ENCODE assay signal across 8 mouse cellular contexts in the genomic region with DNA sequence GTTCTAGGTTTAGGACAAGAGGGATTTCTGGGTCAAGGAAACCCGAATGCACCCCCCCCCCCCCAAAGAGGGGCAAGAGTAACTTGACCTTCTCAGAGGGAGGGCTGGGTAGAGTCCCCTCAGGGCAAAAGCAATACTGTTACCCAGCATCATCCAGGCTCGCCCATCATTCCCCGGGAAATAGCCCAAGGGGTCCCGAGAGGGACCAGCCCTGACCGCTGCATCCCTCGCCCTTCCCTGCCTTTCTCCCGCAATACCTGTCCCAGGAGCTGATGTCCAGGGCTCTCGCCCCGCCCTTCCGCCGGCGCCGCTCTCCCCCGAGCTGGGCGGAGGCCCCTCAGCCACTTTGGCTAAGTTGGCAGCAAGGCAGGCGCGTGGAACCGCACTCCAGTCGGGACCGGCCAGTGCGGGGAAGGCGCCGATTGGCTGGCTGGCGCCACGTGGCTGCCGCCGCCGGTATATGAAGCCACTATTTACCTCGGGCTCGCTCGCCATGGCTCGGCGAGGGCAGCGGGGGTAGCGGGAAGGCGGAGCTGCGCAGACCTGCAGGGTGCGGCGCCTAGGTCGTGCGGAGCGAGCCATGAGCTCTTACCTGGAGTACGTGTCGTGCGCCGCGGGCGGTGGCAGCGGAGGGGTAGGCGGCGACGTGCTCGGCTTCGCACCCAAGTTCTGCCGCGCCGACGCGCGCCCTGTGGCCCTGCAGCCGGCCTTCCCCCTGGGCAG. TPM values are rescaled to one million over a fixed set of nuclear protein-coding genes. Genes with fewer than 3 reads are reported as not detected.
DNase-seq lines count a peak whose midpoint lies in the region; ATAC-seq lines count a peak whose summit lies in the region.

A gene (plus strand): TSS at position 459 of the 723 bp plus-strand sequence.

- H3K4me2 ChIP-seq in lung, embryonic 15.5 days: peak within 1 kb of the TSS; percentile 95
- peak within 1 kb of the TSS; percentile 90 for H3K4me2 ChIP-seq in heart, embryonic 16.5 days (ENCODE audit: low read depth, low read length)
- peak within 1 kb of the TSS; percentile 85 for H3K4me2 ChIP-seq in neural tube, embryonic 11.5 days (ENCODE audit: low read depth)

- peaks cover 14% of the 10 kb centered on the region for H3K4me1 ChIP-seq in lung, embryonic 15.5 days
- H3K4me1 ChIP-seq in brown adipose tissue, adult 24 weeks (ENCODE audit: control insufficient read depth, insufficient read depth, insufficient read length, low read length): no peaks in the 10 kb centered on the region; the same call in 1 of the 2 replicates
- H3K4me1 ChIP-seq in heart, embryonic 16.5 days (ENCODE audit: control insufficient read depth, insufficient read depth, low read length): peaks cover 13% of the 10 kb centered on the region
- peaks cover 10% of the 10 kb centered on the region for H3K4me1 ChIP-seq in neural tube, embryonic 11.5 days (ENCODE audit: control insufficient read depth, insufficient read depth, low read length)

- no peak for DNase-seq in lung, postnatal 10 days
- peak; percentile 61 to 83 for DNase-seq in kidney, postnatal 25 days
- DNase-seq in neural tube, embryonic 11.5 days (ENCODE audit: low spot score): peak; percentile 89
- DNase-seq in B cell, adult 2 months: no peak
- DNase-seq in frontal cortex, adult 2 months (ENCODE audit: extremely low spot score in 1 of 2, low spot score in 1 of 2): no peak

- peaks cover 91% of the 10 kb centered on the region for H3K27me3 ChIP-seq in lung, embryonic 15.5 days
- peaks cover 78% of the 10 kb centered on the region for H3K27me3 ChIP-seq in heart, embryonic 16.5 days (ENCODE audit: control insufficient read depth, insufficient read depth, low read length)
- peaks cover 5% of the 10 kb centered on the region for H3K27me3 ChIP-seq in neural tube, embryonic 11.5 days (ENCODE audit: control insufficient read depth, insufficient read depth, low read length)

- no peak within 1 kb of the TSS for H3K27ac ChIP-seq in lung, embryonic 15.5 days
- no peak within 1 kb of the TSS for H3K27ac ChIP-seq in brown adipose tissue, adult 24 weeks (replicated peaks; ENCODE audit: low read depth, low read length)
- H3K27ac ChIP-seq in heart, embryonic 16.5 days (ENCODE audit: low read length): no peak within 1 kb of the TSS
- no peak within 1 kb of the TSS for H3K27ac ChIP-seq in neural tube, embryonic 11.5 days (ENCODE audit: low read depth, low read length)

- peak within 1 kb of the TSS; percentile 46 for H3K4me3 ChIP-seq in lung, embryonic 15.5 days
- peak within 1 kb of the TSS; percentile 51 for H3K4me3 ChIP-seq in brown adipose tissue, adult 24 weeks (ENCODE audit: insufficient read depth, low read depth, low read length)
- H3K4me3 ChIP-seq in heart, embryonic 16.5 days (ENCODE audit: low read length): peak within 1 kb of the TSS; percentile 60
- H3K4me3 ChIP-seq in neural tube, embryonic 11.5 days (ENCODE audit: low read depth, low read length): peak within 1 kb of the TSS; percentile 49

- H3K9me3 ChIP-seq in lung, embryonic 15.5 days: no peaks in the 10 kb centered on the region
- H3K9me3 ChIP-seq in heart, embryonic 16.5 days (replicated peaks; ENCODE audit: control insufficient read depth, low read length): no peaks in the 10 kb centered on the region
- H3K9me3 ChIP-seq in neural tube, embryonic 11.5 days (ENCODE audit: control insufficient read depth, low read length): no peaks in the 10 kb centered on the region

- WGBS in lung, embryonic 15.5 days: under 1% methylated on average over 61 of the region's 61 CpGs
- WGBS in heart, embryonic 16.5 days: under 1% methylated on average over 61 of the region's 61 CpGs
- 0% methylated on average over 42 of the region's 61 CpGs for WGBS in neural tube, embryonic 11.5 days

- no peak within 1 kb of the TSS for H3K9ac ChIP-seq in lung, embryonic 15.5 days
- 0 out of 2 replicates have a peak within 1 kb of the TSS, but pooled peaks have one; percentile 13 for H3K9ac ChIP-seq in heart, embryonic 16.5 days (ENCODE audit: low read length)
- peak within 1 kb of the TSS; percentile 53 for H3K9ac ChIP-seq in neural tube, embryonic 11.5 days (ENCODE audit: low read length)

- ATAC-seq in lung, embryonic 15.5 days (ENCODE audit: borderline replicate concordance, extremely low read depth, low FRiP score, low TSS enrichment): peak; percentile 76; the same call in 1 of the 2 replicates
- peak; percentile 63 for ATAC-seq in heart, embryonic 16.5 days (replicated peaks; ENCODE audit: extremely low read depth, insufficient read depth, low FRiP score)
- peak; percentile 89 for ATAC-seq in neural tube, embryonic 11.5 days (ENCODE audit: insufficient read depth, low FRiP score, low TSS enrichment)

- H3K36me3 ChIP-seq in lung, embryonic 15.5 days: no peaks in the 10 kb centered on the region
- no peaks in the 10 kb centered on the region for H3K36me3 ChIP-seq in heart, embryonic 16.5 days (ENCODE audit: control insufficient read depth, insufficient read depth)
- no peaks in the 10 kb centered on the region for H3K36me3 ChIP-seq in neural tube, embryonic 11.5 days (ENCODE audit: control insufficient read depth, insufficient read depth, low read length)

RNA-seq across cellular contexts. Expression of the gene that starts here (rescaled TPM):
- not detected in 2 replicates for polyA plus RNA-seq in lung, embryonic 15.5 days (2015; fragmentation: Nextera tagmentation; extraction: Ambion mirVana)
- not detected in 2 replicates for polyA plus RNA-seq in brown adipose tissue, adult 24 weeks (2012; ENCODE audit: insufficient read depth, insufficient read length, missing spikeins)
- not detected in 2 replicates for polyA plus RNA-seq in heart, embryonic 16.5 days (2015; fragmentation: Nextera tagmentation; extraction: Ambion mirVana)
- polyA plus RNA-seq in neural tube, embryonic 11.5 days (2014; fragmentation: Nextera tagmentation; extraction: Ambion mirVana): 9.0 and 9.8 TPM in 2 replicates
- 0.08 and 0.13 TPM in 2 replicates for polyA plus RNA-seq in frontal cortex, adult 2 months (2012; rRNA removed)

Comparison
In these comparisons a context has a peak if more than half of its experiments do, and no peak if none do; other contexts are left out.
1. Peak in ATAC-seq, H3K4me3 ChIP-seq and H3K4me2 ChIP-seq in lung, embryonic 15.5 days; RNA of the gene not detected or under 1 TPM.
2. Peak in ATAC-seq, H3K4me3 ChIP-seq, H3K9ac ChIP-seq and H3K4me2 ChIP-seq in heart, embryonic 16.5 days; RNA of the gene not detected or under 1 TPM.
3. DNase-seq: peak in kidney, postnatal 25 days (2 of 2) and neural tube, embryonic 11.5 days (single experiment); none in lung, postnatal 10 days (single experiment), B cell, adult 2 months (0 of 2) and frontal cortex, adult 2 months (0 of 2).
4. Peak in every context shown above with its lines, with median percentiles within 50 percentile points of each other: ATAC-seq, H3K4me2 ChIP-seq and H3K4me3 ChIP-seq.